Mouse (Mus musculus): ENCODE results near the gene Gm11437.

DNA sequence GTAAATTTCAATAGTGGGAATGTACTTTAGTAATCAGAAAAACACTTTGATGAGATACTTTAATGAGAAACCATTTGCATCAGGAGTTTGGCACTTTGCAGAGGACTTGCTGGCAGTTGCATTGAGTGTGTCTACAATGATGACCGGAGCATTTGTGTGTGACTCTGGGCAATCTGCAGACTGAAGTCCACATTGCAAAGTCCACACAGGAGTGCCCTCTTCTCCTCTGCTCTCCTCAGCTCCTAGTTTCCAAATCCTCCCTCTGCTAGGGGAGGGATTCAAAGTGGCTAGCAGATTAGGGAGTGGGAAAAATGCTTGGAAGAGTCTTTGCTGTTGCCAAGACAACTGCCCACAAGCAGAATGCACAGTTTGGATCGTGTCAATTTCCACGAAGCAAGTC lies 21.2 kb downstream of the Gm11437 start:
- no peak for TF ChIP-seq POLR2A (IDR thresholded peaks at IDR 0.05; ENCODE audit: borderline replicate concordance, low read depth, low read length)
- no peak for TF ChIP-seq CTCF (IDR thresholded peaks at IDR 0.05; ENCODE audit: low read depth, low read length)
